Mouse (Mus musculus): ENCODE data around the gene St3gal5. TPM values are rescaled to one million over a fixed set of nuclear protein-coding genes. Genes with fewer than 3 reads are reported as not detected.

The St3gal5 gene
- polyA plus RNA-seq, 1 experiment from 2014 or later: 206 TPM

DNA sequence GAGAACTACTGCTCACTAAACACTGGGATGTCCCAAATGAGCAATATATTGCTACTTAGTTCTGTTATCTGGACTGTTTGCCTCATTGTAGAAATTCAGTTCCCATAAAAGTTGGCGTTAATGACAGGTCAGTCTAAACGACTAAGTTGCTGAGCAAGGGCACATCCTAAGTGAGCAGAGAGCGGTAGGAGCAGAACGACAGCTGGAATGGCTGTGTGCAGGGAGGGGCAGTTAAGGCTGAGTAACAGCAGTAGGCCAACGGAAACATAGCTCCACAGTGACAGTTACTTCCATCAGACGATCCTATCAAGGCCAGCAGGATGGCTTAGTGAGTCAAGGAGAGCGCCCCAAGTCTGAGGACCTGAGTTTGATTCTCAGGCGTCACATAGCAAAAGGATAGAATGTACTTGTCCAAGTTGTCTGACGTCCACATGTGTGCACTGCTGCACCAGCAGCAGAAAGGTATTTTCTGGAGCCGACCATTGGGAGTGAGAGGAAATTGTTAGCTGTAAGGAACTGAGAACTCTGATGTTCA is 62.5 kb downstream of the St3gal5 start:
- ATAC-seq (ENCODE audit: low read depth): no peak
- no peak overlapping the region for H3K9ac ChIP-seq (ENCODE audit: low read depth, low read length)
- no peaks in the 10 kb centered on the region; the same call in 1 of the 2 replicates for H3K9me3 ChIP-seq (replicated peaks; ENCODE audit: control insufficient read depth, low read length)
- H3K27me3 ChIP-seq (ENCODE audit: control insufficient read depth, insufficient read depth, low read depth, low read length): no peaks in the 10 kb centered on the region
- H3K4me1 ChIP-seq (ENCODE audit: control insufficient read depth, low read depth, low read length): peaks cover 9% of the 10 kb centered on the region
- H3K4me3 ChIP-seq (ENCODE audit: low read depth, low read length): no peak overlapping the region
- H3K4me2 ChIP-seq (ENCODE audit: low read depth, low read length): no peak overlapping the region
- WGBS (ENCODE audit: insufficient replicate concordance): 61% methylated on average over 10 of the region's 10 CpGs
- peaks cover 11% of the 10 kb centered on the region for H3K36me3 ChIP-seq (ENCODE audit: control insufficient read depth, insufficient read depth)
- H3K27ac ChIP-seq (ENCODE audit: low read length): no peak overlapping the region

- Histone ChIP-seq H3K36me3 (ENCODE audit: control insufficient read depth, insufficient read depth) (0 out of 2 replicates have a peak, but pooled peaks cover under 1% of the 10 kb centered on the region), H3K4me2 (ENCODE audit: low read depth, low read length) (no peak overlapping the region), H3K9ac (ENCODE audit: low read depth, low read length) (no peak overlapping the region), H3K4me3 (ENCODE audit: low read depth, low read length) (no peak overlapping the region), H3K9me3 (replicated peaks; ENCODE audit: control insufficient read depth, low read length) (no peaks in the 10 kb centered on the region; the same call in 1 of the 2 replicates), H3K27ac (ENCODE audit: low read length) (no peak overlapping the region), H3K4me1 (ENCODE audit: control insufficient read depth, low read depth, low read length) (peaks cover 9% of the 10 kb centered on the region), H3K27me3 (ENCODE audit: control insufficient read depth, insufficient read depth, low read depth, low read length) (no peaks in the 10 kb centered on the region)
- no peak for ATAC-seq (ENCODE audit: low read depth)
- WGBS (ENCODE audit: insufficient replicate concordance): 74% methylated on average over 3 of the region's 3 CpGs
Measured at GRCm38 (mm10) chr6:72160991-72161390, 63.6 kb downstream of the St3gal5 start.

- Histone ChIP-seq H3K4me2 (ENCODE audit: low read depth, low read length) (peak overlapping the region; percentile 8; the same call in 1 of the 2 replicates), H3K36me3 (ENCODE audit: control insufficient read depth, insufficient read depth) (no peaks in the 10 kb centered on the region), H3K27ac (ENCODE audit: low read length) (peak overlapping the region; percentile 67), H3K4me3 (ENCODE audit: low read depth, low read length) (no peak overlapping the region), H3K9ac (ENCODE audit: low read depth, low read length) (no peak overlapping the region), H3K4me1 (ENCODE audit: control insufficient read depth, low read depth, low read length) (peaks cover 9% of the 10 kb centered on the region), H3K9me3 (replicated peaks; ENCODE audit: control insufficient read depth, low read length) (no peaks in the 10 kb centered on the region; the same call in 1 of the 2 replicates), H3K27me3 (ENCODE audit: control insufficient read depth, insufficient read depth, low read depth, low read length) (no peaks in the 10 kb centered on the region)
- WGBS (ENCODE audit: insufficient replicate concordance): 40% methylated on average over 5 of the region's 5 CpGs
- ATAC-seq (ENCODE audit: low read depth): no peak
Measured at GRCm38 (mm10) chr6:72161751-72162150, 64.4 kb downstream of the St3gal5 start.

DNA sequence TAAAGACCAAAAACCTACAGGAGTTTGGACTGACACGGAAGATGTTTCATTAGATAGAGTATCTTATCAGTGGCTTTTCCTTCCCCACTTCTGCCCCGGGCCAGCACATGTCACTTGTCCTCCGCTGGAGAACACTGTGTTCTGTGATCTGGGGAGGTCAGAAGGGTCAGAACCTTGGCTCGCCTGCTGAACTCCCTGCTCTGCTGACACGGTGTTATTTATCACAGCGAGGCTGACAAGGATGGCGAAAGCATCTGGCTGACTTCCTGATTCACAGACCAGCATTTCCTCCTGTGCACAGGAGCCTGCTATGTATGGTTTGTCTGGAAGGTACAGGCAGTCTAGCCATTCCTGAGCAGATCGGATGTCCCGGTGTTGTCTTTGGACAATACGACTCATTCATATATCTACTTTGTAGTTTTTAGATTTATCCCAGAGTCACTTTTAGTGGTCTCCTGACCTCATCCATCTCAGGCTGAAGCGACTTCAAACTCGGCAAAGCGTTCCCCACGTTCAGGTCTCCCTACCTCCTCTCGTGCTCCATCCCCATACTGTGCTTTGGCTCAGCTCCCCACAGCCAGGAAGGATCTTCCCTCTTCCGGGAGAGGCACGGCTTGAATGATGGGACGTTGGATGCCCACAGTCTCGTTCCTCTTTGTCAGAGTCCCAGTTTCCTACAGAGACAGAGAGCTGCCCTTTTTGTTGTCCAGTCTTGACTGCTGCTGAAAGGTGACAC is 64.9 kb downstream of the St3gal5 start:
- Histone ChIP-seq H3K27ac (ENCODE audit: low read length) (peak overlapping the region; percentile 67), H3K36me3 (ENCODE audit: control insufficient read depth, insufficient read depth) (no peaks in the 10 kb centered on the region), H3K9ac (ENCODE audit: low read depth, low read length) (no peak overlapping the region; the same call in 1 of the 2 replicates), H3K27me3 (ENCODE audit: control insufficient read depth, insufficient read depth, low read depth, low read length) (no peaks in the 10 kb centered on the region), H3K4me1 (ENCODE audit: control insufficient read depth, low read depth, low read length) (peaks cover 9% of the 10 kb centered on the region), H3K4me3 (ENCODE audit: low read depth, low read length) (no peak overlapping the region), H3K9me3 (replicated peaks; ENCODE audit: control insufficient read depth, low read length) (no peaks in the 10 kb centered on the region; the same call in 1 of the 2 replicates), H3K4me2 (ENCODE audit: low read depth, low read length) (peak overlapping the region; percentile 8; the same call in 1 of the 2 replicates)
- peak; percentile 85 for ATAC-seq (ENCODE audit: low read depth)
- WGBS (ENCODE audit: insufficient replicate concordance): 8% methylated on average over 19 of the region's 19 CpGs

- Histone ChIP-seq H3K27me3 (ENCODE audit: control insufficient read depth, insufficient read depth, low read depth, low read length) (no peaks in the 10 kb centered on the region), H3K4me3 (ENCODE audit: low read depth, low read length) (no peak overlapping the region), H3K9me3 (replicated peaks; ENCODE audit: control insufficient read depth, low read length) (no peaks in the 10 kb centered on the region), H3K4me1 (ENCODE audit: control insufficient read depth, low read depth, low read length) (peaks cover 9% of the 10 kb centered on the region), H3K4me2 (ENCODE audit: low read depth, low read length) (no peak overlapping the region), H3K36me3 (ENCODE audit: control insufficient read depth, insufficient read depth) (no peaks in the 10 kb centered on the region), H3K9ac (ENCODE audit: low read depth, low read length) (no peak overlapping the region), H3K27ac (ENCODE audit: low read length) (no peak overlapping the region)
- WGBS (ENCODE audit: insufficient replicate concordance): 14% methylated on average over 20 of the region's 20 CpGs
- ATAC-seq (ENCODE audit: low read depth): peak; percentile 45
Measured at GRCm38 (mm10) chr6:72164321-72165275, 67.2 kb downstream of the St3gal5 start.

DNA sequence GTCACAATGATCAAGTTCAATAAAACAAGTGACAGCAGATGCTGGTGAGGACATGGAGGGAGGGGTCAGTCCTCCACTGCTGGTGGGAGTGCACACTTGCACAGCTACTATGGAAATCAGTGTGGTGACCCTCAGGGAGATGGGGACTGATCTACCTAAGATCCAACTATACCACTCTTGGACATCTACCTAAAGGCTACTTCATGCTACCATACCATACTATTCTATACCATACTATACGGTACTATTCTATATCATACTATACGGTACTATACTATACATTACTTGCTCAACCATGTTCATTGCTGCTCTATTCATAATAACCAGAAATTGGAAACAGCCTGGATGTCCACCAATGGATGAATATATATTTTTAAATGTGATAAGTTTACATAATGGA is 68.5 kb downstream of the St3gal5 start:
- Histone ChIP-seq H3K27me3 (ENCODE audit: control insufficient read depth, insufficient read depth, low read depth, low read length) (no peaks in the 10 kb centered on the region), H3K27ac (ENCODE audit: low read length) (no peak overlapping the region), H3K36me3 (ENCODE audit: control insufficient read depth, insufficient read depth) (no peaks in the 10 kb centered on the region), H3K9me3 (replicated peaks; ENCODE audit: control insufficient read depth, low read length) (no peaks in the 10 kb centered on the region), H3K4me1 (ENCODE audit: control insufficient read depth, low read depth, low read length) (peaks cover 9% of the 10 kb centered on the region), H3K4me2 (ENCODE audit: low read depth, low read length) (no peak overlapping the region), H3K4me3 (ENCODE audit: low read depth, low read length) (no peak overlapping the region), H3K9ac (ENCODE audit: low read depth, low read length) (no peak overlapping the region)
- no peak for ATAC-seq (ENCODE audit: low read depth)
- 48% methylated on average over 2 of the region's 2 CpGs for WGBS (ENCODE audit: insufficient replicate concordance)

- ATAC-seq (ENCODE audit: low read depth): no peak
- H3K4me3 ChIP-seq (ENCODE audit: low read depth, low read length): no peak overlapping the region
- no peak overlapping the region for H3K4me2 ChIP-seq (ENCODE audit: low read depth, low read length)
- 70% methylated on average over 3 of the region's 3 CpGs for WGBS (ENCODE audit: insufficient replicate concordance)
- H3K27me3 ChIP-seq (ENCODE audit: control insufficient read depth, insufficient read depth, low read depth, low read length): no peaks in the 10 kb centered on the region
- H3K36me3 ChIP-seq (ENCODE audit: control insufficient read depth, insufficient read depth): no peaks in the 10 kb centered on the region
- no peak overlapping the region for H3K27ac ChIP-seq (ENCODE audit: low read length)
- H3K9me3 ChIP-seq (replicated peaks; ENCODE audit: control insufficient read depth, low read length): no peaks in the 10 kb centered on the region
- H3K4me1 ChIP-seq (ENCODE audit: control insufficient read depth, low read depth, low read length): no peaks in the 10 kb centered on the region
- H3K9ac ChIP-seq (ENCODE audit: low read depth, low read length): no peak overlapping the region
Measured at GRCm38 (mm10) chr6:72171391-72171790, 74.0 kb downstream of the St3gal5 start.

GRCm38 (mm10) chr6:72173350-72173749 is 76.0 kb downstream of the St3gal5 start:
- H3K27ac ChIP-seq (ENCODE audit: low read length): no peak overlapping the region
- H3K36me3 ChIP-seq (ENCODE audit: control insufficient read depth, insufficient read depth): no peaks in the 10 kb centered on the region
- H3K9me3 ChIP-seq (replicated peaks; ENCODE audit: control insufficient read depth, low read length): no peaks in the 10 kb centered on the region
- H3K4me2 ChIP-seq (ENCODE audit: low read depth, low read length): no peak overlapping the region
- ATAC-seq (ENCODE audit: low read depth): no peak
- 34% methylated on average over 1 of the region's 1 CpGs for WGBS (ENCODE audit: insufficient replicate concordance)
- no peaks in the 10 kb centered on the region for H3K4me1 ChIP-seq (ENCODE audit: control insufficient read depth, low read depth, low read length)
- no peaks in the 10 kb centered on the region for H3K27me3 ChIP-seq (ENCODE audit: control insufficient read depth, insufficient read depth, low read depth, low read length)
- H3K4me3 ChIP-seq (ENCODE audit: low read depth, low read length): no peak overlapping the region
- H3K9ac ChIP-seq (ENCODE audit: low read depth, low read length): no peak overlapping the region
